Mouse (Mus musculus) midbrain, embryonic 16.5 days (tissue): ENCODE data around the gene Klk1. TPM values are rescaled to one million over a fixed set of nuclear protein-coding genes. Genes with fewer than 3 reads are reported as not detected.
"Not testable (repeated sequence)": the region's sequence is repeated elsewhere in the genome, so short reads cannot be mapped to it uniquely, and the experiment has no call there.

Experiments used
- ATAC-seq: fragments of 200-750 bp; cut with Nextera tagmentation; 2 replicates; pipeline ENCODE4 v1.8.0; 2017; ENCODE audit warnings: moderate TSS enrichment
- H3K27ac ChIP-seq: fragments of 300-500 bp; sonication (generic); 2 replicates; pipeline ENCODE4 v1.5.1; 2014; ENCODE audit warnings: mild to moderate bottlenecking, low read length, mixed read lengths
- H3K27me3 ChIP-seq: fragments of 300-500 bp; sonication (generic); 2 replicates; pipeline ENCODE4 v1.6.1; 2014; ENCODE audit warnings: low read depth, low read length, mixed read lengths; ENCODE audit not compliant: control insufficient read depth, insufficient read depth
- H3K36me3 ChIP-seq: fragments of 300-500 bp; sonication (generic); 2 replicates; pipeline ENCODE4 v1.6.1; 2014; ENCODE audit warnings: mild to moderate bottlenecking, low read length, moderate library complexity, mixed read lengths; ENCODE audit not compliant: control insufficient read depth, insufficient read depth
- H3K4me1 ChIP-seq: fragments of 300-500 bp; sonication (generic); 2 replicates; pipeline ENCODE4 v1.6.1; 2014; ENCODE audit warnings: mild to moderate bottlenecking, low read length, mixed read lengths; ENCODE audit not compliant: control insufficient read depth, insufficient read depth
- H3K4me2 ChIP-seq: fragments of 300-500 bp; sonication (generic); 2 replicates; pipeline ENCODE4 v1.6.1; 2014; ENCODE audit warnings: mild to moderate bottlenecking, low read length, mixed read lengths
- H3K4me3 ChIP-seq: fragments of 300-500 bp; sonication (generic); 2 replicates; pipeline ENCODE4 v1.5.1; 2014; ENCODE audit warnings: low read depth, mild to moderate bottlenecking, low read length, moderate library complexity, mixed read lengths
- H3K9ac ChIP-seq: fragments of 300-500 bp; sonication (generic); 2 replicates; pipeline ENCODE4 v1.6.1; 2014; ENCODE audit warnings: low read depth, low read length, mixed read lengths
- H3K9me3 ChIP-seq: fragments of 300-500 bp; sonication (generic); replicated peaks from 2 replicates; pipeline ENCODE4 v1.6.1; 2014; ENCODE audit warnings: mild to moderate bottlenecking, low read length, mixed read lengths; ENCODE audit not compliant: control insufficient read depth, poor library complexity, severe bottlenecking
- WGBS: fragments of 180-500 bp; shearing (Covaris S2); extraction: QIAGEN DNeasy Blood & Tissue Kit; methylation state at CpG from one replicate; pipeline ENCODE4 v1.1.7; 2014; 5-methylcytosine and 5-hydroxymethylcytosine counted together
- polyA plus RNA-seq: library from polyadenylated mRNA; unstranded; fragments of >200 nt; fragmentation: Nextera tagmentation; extraction: Ambion mirVana; gene quantifications from 2 replicates; pipeline ENCODE4 v1.2.1, GENCODE M21; 2015

Klk1 gene
- polyA plus RNA-seq, 1 experiment from 2014 or later = not detected

- not testable (repeated sequence) for H3K4me3 ChIP-seq, H3K9me3 ChIP-seq, H3K4me1 ChIP-seq, H3K4me2 ChIP-seq, ATAC-seq, H3K27me3 ChIP-seq, H3K36me3 ChIP-seq, H3K9ac ChIP-seq, H3K27ac ChIP-seq
- 69% methylated on average over 8 of the region's 10 CpGs for WGBS
Measured at GRCm38 (mm10) chr7:44221601-44222000, 3.6 kb upstream of the Klk1 start.

GRCm38 (mm10) chr7:44222335-44222734 is 2.8 kb upstream of the Klk1 start:
- H3K36me3 ChIP-seq, H3K9me3 ChIP-seq, H3K4me2 ChIP-seq, H3K4me3 ChIP-seq, H3K27me3 ChIP-seq, ATAC-seq, H3K4me1 ChIP-seq, H3K27ac ChIP-seq, H3K9ac ChIP-seq: not testable (repeated sequence)
- 78% methylated on average over 6 of the region's 6 CpGs for WGBS

- H3K36me3 ChIP-seq = no peaks in the 10 kb centered on the region
- no peaks in the 10 kb centered on the region for H3K27me3 ChIP-seq
- WGBS = 82% methylated on average over 3 of the region's 3 CpGs
- no peak for ATAC-seq
- no peak within 1 kb of the TSS for H3K4me2 ChIP-seq
- no peaks in the 10 kb centered on the region for H3K4me1 ChIP-seq
- no peaks in the 10 kb centered on the region for H3K9me3 ChIP-seq
- no peak within 1 kb of the TSS for H3K27ac ChIP-seq
- H3K4me3 ChIP-seq = no peak within 1 kb of the TSS
- H3K9ac ChIP-seq = no peak within 1 kb of the TSS
Measured at GRCm38 (mm10) chr7:44235909-44236308, 10.7 kb downstream of the Klk1 start, which contains the start of gene Gm36864. Gm36864 (plus strand) TSS chr7:44236177.

- ATAC-seq = no peak
- H3K27me3 ChIP-seq = no peaks in the 10 kb centered on the region
- H3K9ac ChIP-seq = no peak overlapping the region
- H3K36me3 ChIP-seq = no peaks in the 10 kb centered on the region
- no peaks in the 10 kb centered on the region for H3K9me3 ChIP-seq
- H3K4me3 ChIP-seq = no peak overlapping the region
- no peak overlapping the region for H3K27ac ChIP-seq
- 50% methylated on average over 2 of the region's 2 CpGs for WGBS
- no peaks in the 10 kb centered on the region for H3K4me1 ChIP-seq
- H3K4me2 ChIP-seq = no peak overlapping the region
Measured at GRCm38 (mm10) chr7:44239913-44240312, 14.8 kb downstream of the Klk1 start.

GRCm38 (mm10) chr7:44240712-44241111 is 15.6 kb downstream of the Klk1 start:
- Histone ChIP-seq H3K27ac (no peak overlapping the region), H3K9me3 (no peaks in the 10 kb centered on the region), H3K27me3 (no peaks in the 10 kb centered on the region), H3K4me3 (no peak overlapping the region), H3K4me2 (no peak overlapping the region), H3K9ac (no peak overlapping the region), H3K36me3 (no peaks in the 10 kb centered on the region), H3K4me1 (peaks cover 5% of the 10 kb centered on the region)
- no peak for ATAC-seq
- 74% methylated on average over 1 of the region's 1 CpGs for WGBS

- Histone ChIP-seq H3K9me3 (no peaks in the 10 kb centered on the region), H3K4me1 (peaks cover 7% of the 10 kb centered on the region), H3K4me3 (no peak overlapping the region), H3K9ac (no peak overlapping the region), H3K4me2 (no peak overlapping the region), H3K36me3 (no peaks in the 10 kb centered on the region), H3K27ac (no peak overlapping the region), H3K27me3 (no peaks in the 10 kb centered on the region)
- no peak for ATAC-seq
- 73% methylated on average over 2 of the region's 2 CpGs for WGBS
Measured at GRCm38 (mm10) chr7:44241163-44241562, 16.0 kb downstream of the Klk1 start.

GRCm38 (mm10) chr7:44244080-44244479 is 18.9 kb downstream of the Klk1 start:
- Histone ChIP-seq H3K36me3 (no peaks in the 10 kb centered on the region), H3K4me3 (no peak overlapping the region), H3K9ac (no peak overlapping the region), H3K27ac (no peak overlapping the region), H3K4me2 (no peak overlapping the region), H3K9me3 (no peaks in the 10 kb centered on the region), H3K27me3 (no peaks in the 10 kb centered on the region), H3K4me1 (peaks cover 16% of the 10 kb centered on the region)
- WGBS = 59% methylated on average over 1 of the region's 1 CpGs
- no peak for ATAC-seq

- peak; percentile 86 for ATAC-seq
- WGBS = under 1% methylated on average over 62 of the region's 62 CpGs
- H3K36me3 ChIP-seq = peaks cover 6% of the 10 kb centered on the region
- peaks cover 16% of the 10 kb centered on the region for H3K4me1 ChIP-seq
- H3K27me3 ChIP-seq = no peaks in the 10 kb centered on the region
- H3K27ac ChIP-seq = peak within 1 kb of the TSS; percentile 98
- no peaks in the 10 kb centered on the region for H3K9me3 ChIP-seq
- H3K4me3 ChIP-seq = peak within 1 kb of the TSS; percentile 87
- peak within 1 kb of the TSS; percentile 96 for H3K9ac ChIP-seq
- peak within 1 kb of the TSS; percentile 80 for H3K4me2 ChIP-seq
Measured at GRCm38 (mm10) chr7:44246055-44246983, 21.2 kb downstream of the Klk1 start, which contains the start of the genes 1700028J19Rik and 2410002F23Rik. 1700028J19Rik (minus strand) TSS chr7:44246695. 2410002F23Rik (plus strand) TSS chr7:44246722.

GRCm38 (mm10) chr7:44246984-44247470 is 21.9 kb downstream of the Klk1 start:
- Histone ChIP-seq H3K4me3 (peak overlapping the region; percentile 87), H3K27me3 (no peaks in the 10 kb centered on the region), H3K36me3 (peaks cover 6% of the 10 kb centered on the region), H3K9ac (peak overlapping the region; percentile 96), H3K9me3 (no peaks in the 10 kb centered on the region), H3K4me2 (peak overlapping the region; percentile 77), H3K27ac (peak overlapping the region; percentile 98), H3K4me1 (peaks cover 16% of the 10 kb centered on the region)
- ATAC-seq = peak; percentile 41
- WGBS = under 1% methylated on average over 23 of the region's 23 CpGs
